Mouse (Mus musculus): ENCODE data around the gene Gm18596. TPM values are rescaled to one million over a fixed set of nuclear protein-coding genes. Genes with fewer than 3 reads are reported as not detected.
"Not testable (repeated sequence)": the region's sequence is repeated elsewhere in the genome, so short reads cannot be mapped to it uniquely, and the experiment has no call there.

Gm18596 gene
- polyA plus RNA-seq, 1 experiment from 2014 or later: not detected

DNA sequence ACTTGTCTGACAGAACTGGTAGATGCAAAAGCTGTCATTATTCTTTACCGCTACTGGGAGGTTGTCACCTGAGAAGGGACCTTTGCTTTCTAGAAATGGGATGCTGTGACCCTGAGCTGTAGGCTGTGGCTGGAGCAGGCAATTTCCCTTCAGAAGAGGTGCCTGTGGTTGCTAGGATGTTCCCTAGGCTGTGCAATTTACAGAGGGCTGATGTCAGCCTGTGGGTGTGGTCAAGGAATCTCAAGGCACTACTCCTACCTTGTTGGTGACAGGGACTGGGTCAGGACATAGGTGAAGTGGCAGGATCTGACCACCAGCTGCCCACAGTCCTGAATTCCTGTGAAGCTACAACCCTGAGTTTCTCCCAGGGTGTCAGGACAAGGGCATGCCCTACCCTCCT lies 27.3 kb upstream of the Gm18596 start:
- Histone ChIP-seq H3K36me3 (ENCODE audit: insufficient read depth) (no peaks in the 10 kb centered on the region), H3K4me2 (no peak overlapping the region), H3K4me3 (ENCODE audit: low read depth, low read length) (no peak overlapping the region), H3K27me3 (ENCODE audit: insufficient read depth, low read length) (no peaks in the 10 kb centered on the region), H3K4me1 (ENCODE audit: insufficient read depth) (no peaks in the 10 kb centered on the region), H3K9me3 (ENCODE audit: low read depth, low read length) (no peaks in the 10 kb centered on the region), H3K27ac (ENCODE audit: low read depth) (no peak overlapping the region), H3K9ac (no peak overlapping the region)
- DNase-seq (no peak), ATAC-seq (ENCODE audit: insufficient read depth) (no peak)
- 64% methylated on average over 1 of the region's 1 CpGs for WGBS
- no peak for TF ChIP-seq CTCF (IDR thresholded peaks at IDR 0.05; ENCODE audit: low read depth)

DNA sequence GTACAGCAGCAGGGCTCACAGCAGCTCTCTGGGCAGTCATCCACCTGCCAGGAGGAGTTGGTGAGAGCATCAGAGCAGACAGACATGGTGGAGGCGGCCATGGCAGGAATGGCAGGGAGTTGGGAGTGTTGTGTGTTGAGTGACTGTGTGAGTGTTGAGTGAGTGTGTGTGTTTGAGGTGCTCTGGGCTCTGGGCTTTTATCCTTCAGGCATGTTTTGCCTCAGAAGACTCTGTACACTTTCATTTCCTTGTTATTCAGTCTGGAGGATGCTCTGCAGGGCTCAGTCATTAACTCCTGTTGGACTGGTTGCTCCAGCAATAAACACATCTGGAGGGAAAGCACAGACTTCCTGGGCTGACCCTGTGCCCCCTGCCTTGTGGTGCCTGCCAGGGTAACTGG lies 17.1 kb upstream of the Gm18596 start, which contains the start of gene Gm3233:
Gm3233 (minus strand) TSS at position 101 of the 400 bp plus-strand sequence.
- DNase-seq; H3K4me3 ChIP-seq (ENCODE audit: low read depth, low read length); H3K4me1 ChIP-seq (ENCODE audit: insufficient read depth); H3K27ac ChIP-seq (ENCODE audit: low read depth); H3K9me3 ChIP-seq (ENCODE audit: low read depth, low read length); H3K9ac ChIP-seq; ATAC-seq (ENCODE audit: insufficient read depth); H3K4me2 ChIP-seq; H3K36me3 ChIP-seq (ENCODE audit: insufficient read depth); H3K27me3 ChIP-seq (ENCODE audit: insufficient read depth, low read length): not testable (repeated sequence)
- WGBS: no CpG with 5 or more reads among the region's 1 CpGs

- ATAC-seq (ENCODE audit: insufficient read depth) (no peak), DNase-seq (peak; percentile 10)
- Histone ChIP-seq H3K4me3 (ENCODE audit: low read depth, low read length) (no peak overlapping the region), H3K9ac (no peak overlapping the region), H3K36me3 (ENCODE audit: insufficient read depth) (no peaks in the 10 kb centered on the region), H3K4me2 (no peak overlapping the region), H3K27me3 (ENCODE audit: insufficient read depth, low read length) (no peaks in the 10 kb centered on the region), H3K9me3 (ENCODE audit: low read depth, low read length) (no peaks in the 10 kb centered on the region), H3K27ac (ENCODE audit: low read depth) (no peak overlapping the region), H3K4me1 (ENCODE audit: insufficient read depth) (no peaks in the 10 kb centered on the region)
- no peak for TF ChIP-seq CTCF (IDR thresholded peaks at IDR 0.05; ENCODE audit: low read depth)
Observed at GRCm38 (mm10) chr10:77753448-77753847, 11.0 kb upstream of the Gm18596 start.

DNA sequence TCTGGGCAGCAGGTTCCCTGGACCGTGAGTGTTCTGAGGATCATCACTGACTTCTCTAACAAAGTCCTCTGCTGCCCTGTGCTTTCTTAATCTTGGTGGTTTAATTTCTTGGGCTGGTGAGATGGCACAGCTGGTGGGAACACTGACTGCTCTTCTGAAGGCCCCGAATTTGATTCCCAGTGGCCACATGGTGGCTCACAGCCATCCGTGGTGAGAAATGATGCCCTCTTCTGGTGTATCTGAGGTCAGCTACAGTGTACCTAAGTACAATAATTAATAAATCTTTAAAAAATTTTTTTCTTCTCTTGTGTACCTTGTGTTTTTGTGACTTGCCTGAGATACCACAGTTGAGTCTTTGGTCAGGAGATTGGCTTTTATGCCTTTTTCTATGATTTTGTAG lies 9.9 kb upstream of the Gm18596 start:
- not testable (repeated sequence) for H3K9ac ChIP-seq; H3K27ac ChIP-seq (ENCODE audit: low read depth); ATAC-seq (ENCODE audit: insufficient read depth); H3K36me3 ChIP-seq (ENCODE audit: insufficient read depth); H3K9me3 ChIP-seq (ENCODE audit: low read depth, low read length); H3K4me1 ChIP-seq (ENCODE audit: insufficient read depth); H3K27me3 ChIP-seq (ENCODE audit: insufficient read depth, low read length); H3K4me2 ChIP-seq; H3K4me3 ChIP-seq (ENCODE audit: low read depth, low read length)
- TF ChIP-seq CTCF (IDR thresholded peaks at IDR 0.05; ENCODE audit: low read depth): 0 out of 2 replicates have a peak, but pooled peaks have one; percentile 14
- WGBS: 47% methylated on average over 3 of the region's 3 CpGs
- DNase-seq: peak; percentile 21

- H3K36me3 ChIP-seq (ENCODE audit: insufficient read depth); ATAC-seq (ENCODE audit: insufficient read depth); H3K4me1 ChIP-seq (ENCODE audit: insufficient read depth); H3K9me3 ChIP-seq (ENCODE audit: low read depth, low read length); H3K27ac ChIP-seq (ENCODE audit: low read depth); DNase-seq; H3K9ac ChIP-seq; H3K27me3 ChIP-seq (ENCODE audit: insufficient read depth, low read length); H3K4me2 ChIP-seq; H3K4me3 ChIP-seq (ENCODE audit: low read depth, low read length): not testable (repeated sequence)
- 67% methylated on average over 1 of the region's 1 CpGs for WGBS
Observed at GRCm38 (mm10) chr10:77751254-77751653, 8.8 kb upstream of the Gm18596 start, which contains the start of gene Gm9736. TSS of gene Gm9736 (minus strand) at chr10:77751354.

DNA sequence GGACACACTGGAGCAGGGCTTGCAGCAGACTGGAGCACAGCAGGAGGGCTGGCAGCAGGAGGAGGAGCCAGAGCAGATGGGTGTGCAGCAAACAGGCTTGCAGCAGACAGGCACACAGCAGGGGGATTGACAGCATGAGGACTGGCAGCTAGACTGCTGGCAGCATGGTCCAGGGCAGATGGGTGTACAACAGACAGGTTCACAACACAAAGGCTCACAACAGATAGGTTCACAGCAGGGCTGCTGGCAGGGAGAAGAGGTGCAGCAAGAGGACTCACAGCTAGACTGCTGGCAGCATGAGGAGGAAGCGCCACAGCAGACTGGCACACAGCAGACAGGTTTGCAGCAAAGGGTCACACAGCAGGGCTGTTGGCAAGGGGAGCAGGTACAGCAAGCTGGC lies 8.2 kb upstream of the Gm18596 start:
- not testable (repeated sequence) for H3K9me3 ChIP-seq (ENCODE audit: low read depth, low read length); H3K4me1 ChIP-seq (ENCODE audit: insufficient read depth); H3K4me3 ChIP-seq (ENCODE audit: low read depth, low read length); H3K27me3 ChIP-seq (ENCODE audit: insufficient read depth, low read length); H3K27ac ChIP-seq (ENCODE audit: low read depth); DNase-seq; H3K36me3 ChIP-seq (ENCODE audit: insufficient read depth); ATAC-seq (ENCODE audit: insufficient read depth); H3K9ac ChIP-seq; H3K4me2 ChIP-seq
- 75% methylated on average over 1 of the region's 1 CpGs for WGBS

GRCm38 (mm10) chr10:77738929-77739328 lies 3.5 kb downstream of the Gm18596 start:
- ATAC-seq (ENCODE audit: insufficient read depth): no peak
- 76% methylated on average over 4 of the region's 4 CpGs for WGBS
- no peaks in the 10 kb centered on the region for H3K36me3 ChIP-seq (ENCODE audit: insufficient read depth)
- no peak overlapping the region for H3K4me2 ChIP-seq
- no peak for TF ChIP-seq CTCF (IDR thresholded peaks at IDR 0.05; ENCODE audit: low read depth)
- H3K9ac ChIP-seq: no peak overlapping the region
- no peak overlapping the region for H3K27ac ChIP-seq (ENCODE audit: low read depth)
- no peaks in the 10 kb centered on the region for H3K4me1 ChIP-seq (ENCODE audit: insufficient read depth)
- no peaks in the 10 kb centered on the region for H3K27me3 ChIP-seq (ENCODE audit: insufficient read depth, low read length)
- no peak overlapping the region for H3K4me3 ChIP-seq (ENCODE audit: low read depth, low read length)
- H3K9me3 ChIP-seq (ENCODE audit: low read depth, low read length): 0 out of 2 replicates have a peak, but pooled peaks cover 5% of the 10 kb centered on the region
- no peak for DNase-seq

GRCm38 (mm10) chr10:77735928-77736327 lies 6.5 kb downstream of the Gm18596 start:
- no peak overlapping the region for H3K9ac ChIP-seq
- DNase-seq (no peak), ATAC-seq (ENCODE audit: insufficient read depth) (no peak)
- no peak overlapping the region for H3K4me2 ChIP-seq
- H3K36me3 ChIP-seq (ENCODE audit: insufficient read depth): no peaks in the 10 kb centered on the region
- no peak overlapping the region for H3K27ac ChIP-seq (ENCODE audit: low read depth)
- 87% methylated on average over 1 of the region's 1 CpGs for WGBS
- no peaks in the 10 kb centered on the region for H3K27me3 ChIP-seq (ENCODE audit: insufficient read depth, low read length)
- TF ChIP-seq CTCF (IDR thresholded peaks at IDR 0.05; ENCODE audit: low read depth): no peak
- H3K4me3 ChIP-seq (ENCODE audit: low read depth, low read length): no peak overlapping the region
- no peaks in the 10 kb centered on the region for H3K4me1 ChIP-seq (ENCODE audit: insufficient read depth)
- 0 out of 2 replicates have a peak, but pooled peaks cover 5% of the 10 kb centered on the region for H3K9me3 ChIP-seq (ENCODE audit: low read depth, low read length)
